Mouse (Mus musculus) cortical plate, adult 2 months (tissue): ENCODE data around the gene Rgs1. TPM values are rescaled to one million over a fixed set of nuclear protein-coding genes. Genes with fewer than 3 reads are reported as not detected.

Experiments used
- H3K27ac ChIP-seq: fragments of 200-500 bp; 2 replicates; pipeline ENCODE4 v1.5.1; 2012; ENCODE audit warnings: low read length, control low read depth, inconsistent platforms; ENCODE audit not compliant: insufficient read depth
- H3K4me1 ChIP-seq: fragments of 200-500 bp; 2 replicates; pipeline ENCODE4 v1.6.1; 2011; ENCODE audit warnings: low read length; ENCODE audit not compliant: control insufficient read depth, insufficient read depth
- H3K4me3 ChIP-seq: fragments of 200-500 bp; 2 replicates; pipeline ENCODE4 v1.5.1; 2011; ENCODE audit warnings: mild to moderate bottlenecking, low read length, control low read depth; ENCODE audit not compliant: insufficient read depth
- CTCF ChIP-seq: fragments of 200-500 bp; IDR thresholded peaks from 2 replicates; pipeline ENCODE4 v1.5.1; 2011; ENCODE audit warnings: mild to moderate bottlenecking, control low read depth, low read length; ENCODE audit not compliant: insufficient read depth; ENCODE audit errors: extremely low read depth
- POLR2A ChIP-seq: fragments of 200-500 bp; IDR thresholded peaks from 2 replicates; pipeline ENCODE4 v1.6.1; 2011; ENCODE audit warnings: mild to moderate bottlenecking, low read length, control low read depth; ENCODE audit not compliant: insufficient read depth; ENCODE audit errors: extremely low read depth
- polyA plus RNA-seq: library from polyadenylated mRNA; depleted of rRNA; stranded (reverse); fragments of >200 nt; gene quantifications from 2 replicates; pipeline ENCODE4 v1.2.3, GENCODE M21; 2012; rRNA removed

Gene Rgs1
- 0.15 and 0.47 TPM in 2 replicates for polyA plus RNA-seq

- Histone ChIP-seq H3K4me1 (no peaks in the 10 kb centered on the region), H3K4me3 (no peak within 1 kb of the TSS), H3K27ac (no peak within 1 kb of the TSS)
- TF ChIP-seq CTCF (no peak), POLR2A (no peak)
These were observed at the start of gene Rgs1 for GRCm38 (mm10) chr1:144248923-144249322. Rgs1 (minus strand) TSS chr1:144249242.

- Histone ChIP-seq H3K4me3 (no peak overlapping the region), H3K27ac (no peak overlapping the region), H3K4me1 (no peaks in the 10 kb centered on the region)
- TF ChIP-seq POLR2A (no peak), CTCF (no peak)
These were observed 34.3 kb upstream of the Rgs1 start for GRCm38 (mm10) chr1:144283020-144284014.

- Histone ChIP-seq H3K4me3 (no peak overlapping the region), H3K4me1 (no peaks in the 10 kb centered on the region), H3K27ac (no peak overlapping the region)
- TF ChIP-seq POLR2A, result no peak
- no peak for TF ChIP-seq CTCF
These were observed 31.0 kb upstream of the Rgs1 start for GRCm38 (mm10) chr1:144280056-144280455.

- Histone ChIP-seq H3K4me1 (no peaks in the 10 kb centered on the region), H3K4me3 (no peak overlapping the region), H3K27ac (no peak overlapping the region)
- TF ChIP-seq CTCF (no peak), POLR2A (no peak)
These were observed 23.9 kb upstream of the Rgs1 start for GRCm38 (mm10) chr1:144272991-144273390.

GRCm38 (mm10) chr1:144269112-144269511, 20.1 kb upstream of the Rgs1 start:
- no peak for TF ChIP-seq CTCF
- TF ChIP-seq POLR2A, result no peak
- Histone ChIP-seq H3K4me3 (no peak overlapping the region), H3K27ac (no peak overlapping the region), H3K4me1 (no peaks in the 10 kb centered on the region)

GRCm38 (mm10) chr1:144267471-144268470, 18.7 kb upstream of the Rgs1 start:
- H3K27ac ChIP-seq, result no peak overlapping the region
- no peak overlapping the region for H3K4me3 ChIP-seq
- H3K4me1 ChIP-seq, result no peaks in the 10 kb centered on the region
- no peak for TF ChIP-seq POLR2A
- no peak for TF ChIP-seq CTCF

- TF ChIP-seq CTCF (no peak), POLR2A (no peak)
- no peaks in the 10 kb centered on the region for H3K4me1 ChIP-seq
- H3K4me3 ChIP-seq, result no peak overlapping the region
- no peak overlapping the region for H3K27ac ChIP-seq
These were observed 15.0 kb upstream of the Rgs1 start for GRCm38 (mm10) chr1:144264000-144264399.

GRCm38 (mm10) chr1:144262008-144262407, 13.0 kb upstream of the Rgs1 start:
- Histone ChIP-seq H3K4me1 (no peaks in the 10 kb centered on the region), H3K27ac (no peak overlapping the region), H3K4me3 (no peak overlapping the region)
- TF ChIP-seq CTCF (no peak), POLR2A (no peak)

GRCm38 (mm10) chr1:144258779-144259178, 9.7 kb upstream of the Rgs1 start:
- Histone ChIP-seq H3K4me1 (no peaks in the 10 kb centered on the region), H3K4me3 (no peak overlapping the region), H3K27ac (no peak overlapping the region)
- TF ChIP-seq CTCF (no peak), POLR2A (no peak)
